Mouse (Mus musculus): ENCODE measurements around the gene Ildr2. TPM values are rescaled to one million over a fixed set of nuclear protein-coding genes. Genes with fewer than 3 reads are reported as not detected.

Gene Ildr2
- polyA plus RNA-seq, 1 experiment from 2014 or later, result 2.6 TPM

- Histone ChIP-seq H3K9me3 (replicated peaks; ENCODE audit: control insufficient read depth, low read length) (no peaks in the 10 kb centered on the region), H3K4me1 (ENCODE audit: control insufficient read depth, insufficient read depth, low read length) (peaks cover 2% of the 10 kb centered on the region; the same call in 1 of the 2 replicates), H3K27ac (ENCODE audit: low read depth, low read length) (no peak overlapping the region), H3K4me2 (ENCODE audit: low read length) (no peak overlapping the region), H3K36me3 (ENCODE audit: control insufficient read depth, insufficient read depth, low read length) (no peaks in the 10 kb centered on the region), H3K27me3 (replicated peaks; ENCODE audit: control insufficient read depth, insufficient read depth, low read length) (no peaks in the 10 kb centered on the region), H3K9ac (ENCODE audit: low read length) (no peak overlapping the region), H3K4me3 (ENCODE audit: low read depth, low read length) (no peak overlapping the region)
- DNase-seq (ENCODE audit: low spot score) (no peak), ATAC-seq (no peak)
- WGBS, result 80% methylated on average over 2 of the region's 2 CpGs
Measured at GRCm38 (mm10) chr1:166342060-166342459, 88.1 kb downstream of the Ildr2 start.

- 80% methylated on average over 1 of the region's 1 CpGs for WGBS
- Histone ChIP-seq H3K36me3 (ENCODE audit: control insufficient read depth, insufficient read depth, low read length) (no peaks in the 10 kb centered on the region), H3K4me3 (ENCODE audit: low read depth, low read length) (no peak overlapping the region), H3K9me3 (replicated peaks; ENCODE audit: control insufficient read depth, low read length) (no peaks in the 10 kb centered on the region), H3K27me3 (replicated peaks; ENCODE audit: control insufficient read depth, insufficient read depth, low read length) (no peaks in the 10 kb centered on the region), H3K4me1 (ENCODE audit: control insufficient read depth, insufficient read depth, low read length) (peaks cover 2% of the 10 kb centered on the region; the same call in 1 of the 2 replicates), H3K27ac (ENCODE audit: low read depth, low read length) (no peak overlapping the region), H3K4me2 (ENCODE audit: low read length) (no peak overlapping the region), H3K9ac (ENCODE audit: low read length) (no peak overlapping the region)
- DNase-seq (ENCODE audit: low spot score), result no peak
- no peak for ATAC-seq
Measured at GRCm38 (mm10) chr1:166342539-166342938, 88.6 kb downstream of the Ildr2 start.

GRCm38 (mm10) chr1:166343586-166343985, 89.6 kb downstream of the Ildr2 start:
- H3K27ac ChIP-seq (ENCODE audit: low read depth, low read length), result no peak overlapping the region

GRCm38 (mm10) chr1:166344300-166345077, 90.5 kb downstream of the Ildr2 start:
- Histone ChIP-seq H3K27me3 (replicated peaks; ENCODE audit: control insufficient read depth, insufficient read depth, low read length) (no peaks in the 10 kb centered on the region), H3K36me3 (ENCODE audit: control insufficient read depth, insufficient read depth, low read length) (no peaks in the 10 kb centered on the region), H3K9me3 (replicated peaks; ENCODE audit: control insufficient read depth, low read length) (no peaks in the 10 kb centered on the region), H3K4me1 (ENCODE audit: control insufficient read depth, insufficient read depth, low read length) (peaks cover 2% of the 10 kb centered on the region; the same call in 1 of the 2 replicates), H3K9ac (ENCODE audit: low read length) (no peak overlapping the region), H3K4me3 (ENCODE audit: low read depth, low read length) (no peak overlapping the region), H3K27ac (ENCODE audit: low read depth, low read length) (no peak overlapping the region), H3K4me2 (ENCODE audit: low read length) (no peak overlapping the region)
- WGBS, result 26% methylated on average over 8 of the region's 8 CpGs
- ATAC-seq (peak; percentile 87), DNase-seq (ENCODE audit: low spot score) (peak; percentile 74)

More at GRCm38 (mm10) chr1:166343586-166343985, 89.6 kb downstream of the Ildr2 start:
- H3K4me1 ChIP-seq (ENCODE audit: control insufficient read depth, insufficient read depth, low read length), result peaks cover 2% of the 10 kb centered on the region; the same call in 1 of the 2 replicates
- H3K4me2 ChIP-seq (ENCODE audit: low read length), result no peak overlapping the region
- no peak for DNase-seq (ENCODE audit: low spot score)
- H3K36me3 ChIP-seq (ENCODE audit: control insufficient read depth, insufficient read depth, low read length), result no peaks in the 10 kb centered on the region
- WGBS, result 45% methylated on average over 5 of the region's 5 CpGs
- H3K4me3 ChIP-seq (ENCODE audit: low read depth, low read length), result no peak overlapping the region
- no peaks in the 10 kb centered on the region for H3K9me3 ChIP-seq (replicated peaks; ENCODE audit: control insufficient read depth, low read length)
- no peak overlapping the region for H3K9ac ChIP-seq (ENCODE audit: low read length)
- ATAC-seq, result no peak
- H3K27me3 ChIP-seq (replicated peaks; ENCODE audit: control insufficient read depth, insufficient read depth, low read length), result no peaks in the 10 kb centered on the region

- H3K4me3 ChIP-seq (ENCODE audit: low read depth, low read length), result no peak overlapping the region
- H3K4me1 ChIP-seq (ENCODE audit: control insufficient read depth, insufficient read depth, low read length), result peaks cover 2% of the 10 kb centered on the region; the same call in 1 of the 2 replicates
- no peaks in the 10 kb centered on the region for H3K27me3 ChIP-seq (replicated peaks; ENCODE audit: control insufficient read depth, insufficient read depth, low read length)
- 97% methylated on average over 6 of the region's 6 CpGs for WGBS
- H3K9ac ChIP-seq (ENCODE audit: low read length), result no peak overlapping the region
- DNase-seq (ENCODE audit: low spot score), result no peak
- H3K27ac ChIP-seq (ENCODE audit: low read depth, low read length), result no peak overlapping the region
- H3K36me3 ChIP-seq (ENCODE audit: control insufficient read depth, insufficient read depth, low read length), result no peaks in the 10 kb centered on the region
- no peak overlapping the region for H3K4me2 ChIP-seq (ENCODE audit: low read length)
- H3K9me3 ChIP-seq (replicated peaks; ENCODE audit: control insufficient read depth, low read length), result no peaks in the 10 kb centered on the region
- no peak for ATAC-seq
Measured at GRCm38 (mm10) chr1:166345602-166346001, 91.7 kb downstream of the Ildr2 start.

GRCm38 (mm10) chr1:166346906-166347305, 93.0 kb downstream of the Ildr2 start:
- Histone ChIP-seq H3K36me3 (ENCODE audit: control insufficient read depth, insufficient read depth, low read length) (no peaks in the 10 kb centered on the region), H3K4me2 (ENCODE audit: low read length) (no peak overlapping the region), H3K9ac (ENCODE audit: low read length) (no peak overlapping the region), H3K9me3 (replicated peaks; ENCODE audit: control insufficient read depth, low read length) (no peaks in the 10 kb centered on the region), H3K4me3 (ENCODE audit: low read depth, low read length) (no peak overlapping the region), H3K27me3 (replicated peaks; ENCODE audit: control insufficient read depth, insufficient read depth, low read length) (no peaks in the 10 kb centered on the region), H3K4me1 (ENCODE audit: control insufficient read depth, insufficient read depth, low read length) (peaks cover 2% of the 10 kb centered on the region; the same call in 1 of the 2 replicates), H3K27ac (ENCODE audit: low read depth, low read length) (no peak overlapping the region)
- 86% methylated on average over 3 of the region's 3 CpGs for WGBS
- no peak for ATAC-seq
- no peak for DNase-seq (ENCODE audit: low spot score)

GRCm38 (mm10) chr1:166349341-166349740, 95.4 kb downstream of the Ildr2 start:
- no peak overlapping the region for H3K4me2 ChIP-seq (ENCODE audit: low read length)
- H3K36me3 ChIP-seq (ENCODE audit: control insufficient read depth, insufficient read depth, low read length), result no peaks in the 10 kb centered on the region
- no peak overlapping the region for H3K9ac ChIP-seq (ENCODE audit: low read length)
- DNase-seq (ENCODE audit: low spot score), result no peak
- no peak for ATAC-seq
- H3K4me3 ChIP-seq (ENCODE audit: low read depth, low read length), result no peak overlapping the region
- H3K4me1 ChIP-seq (ENCODE audit: control insufficient read depth, insufficient read depth, low read length), result no peaks in the 10 kb centered on the region
- no peak overlapping the region for H3K27ac ChIP-seq (ENCODE audit: low read depth, low read length)
- no peaks in the 10 kb centered on the region for H3K27me3 ChIP-seq (replicated peaks; ENCODE audit: control insufficient read depth, insufficient read depth, low read length)
- no peaks in the 10 kb centered on the region for H3K9me3 ChIP-seq (replicated peaks; ENCODE audit: control insufficient read depth, low read length)
- WGBS, result 81% methylated on average over 3 of the region's 3 CpGs

GRCm38 (mm10) chr1:166349751-166350150, 95.8 kb downstream of the Ildr2 start:
- H3K4me1 ChIP-seq (ENCODE audit: control insufficient read depth, insufficient read depth, low read length), result no peaks in the 10 kb centered on the region
- H3K27ac ChIP-seq (ENCODE audit: low read depth, low read length), result no peak overlapping the region
- H3K36me3 ChIP-seq (ENCODE audit: control insufficient read depth, insufficient read depth, low read length), result no peaks in the 10 kb centered on the region
- no peaks in the 10 kb centered on the region for H3K27me3 ChIP-seq (replicated peaks; ENCODE audit: control insufficient read depth, insufficient read depth, low read length)
- no peak overlapping the region for H3K4me2 ChIP-seq (ENCODE audit: low read length)
- H3K4me3 ChIP-seq (ENCODE audit: low read depth, low read length), result no peak overlapping the region
- no peaks in the 10 kb centered on the region for H3K9me3 ChIP-seq (replicated peaks; ENCODE audit: control insufficient read depth, low read length)
- DNase-seq (ENCODE audit: low spot score), result no peak
- ATAC-seq, result no peak
- WGBS, result 89% methylated on average over 11 of the region's 11 CpGs
- H3K9ac ChIP-seq (ENCODE audit: low read length), result no peak overlapping the region

GRCm38 (mm10) chr1:166360157-166360855, 106.4 kb downstream of the Ildr2 start:
- Histone ChIP-seq H3K27ac (ENCODE audit: low read depth, low read length) (no peak overlapping the region), H3K9me3 (replicated peaks; ENCODE audit: control insufficient read depth, low read length) (no peaks in the 10 kb centered on the region), H3K4me2 (ENCODE audit: low read length) (no peak overlapping the region), H3K9ac (ENCODE audit: low read length) (no peak overlapping the region), H3K4me3 (ENCODE audit: low read depth, low read length) (no peak overlapping the region), H3K27me3 (replicated peaks; ENCODE audit: control insufficient read depth, insufficient read depth, low read length) (no peaks in the 10 kb centered on the region), H3K36me3 (ENCODE audit: control insufficient read depth, insufficient read depth, low read length) (no peaks in the 10 kb centered on the region), H3K4me1 (ENCODE audit: control insufficient read depth, insufficient read depth, low read length) (no peaks in the 10 kb centered on the region)
- DNase-seq (ENCODE audit: low spot score) (peak; percentile 76), ATAC-seq (peak; percentile 91)
- 24% methylated on average over 14 of the region's 14 CpGs for WGBS

Data from forebrain, embryonic 14.5 days (tissue).